Mouse (Mus musculus): ENCODE data around the gene Iqck. TPM values are rescaled to one million over a fixed set of nuclear protein-coding genes. Genes with fewer than 3 reads are reported as not detected.

The Iqck gene
- polyA plus RNA-seq, 1 experiment from 2014 or later: 4.5 TPM

- 85% methylated on average over 9 of the region's 9 CpGs for WGBS
- no peak overlapping the region for H3K4me3 ChIP-seq (replicated peaks; ENCODE audit: low read length)
- H3K36me3 ChIP-seq (ENCODE audit: control insufficient read depth, insufficient read depth): no peaks in the 10 kb centered on the region
- no peaks in the 10 kb centered on the region for H3K9me3 ChIP-seq (ENCODE audit: control insufficient read depth, low read length)
- H3K27me3 ChIP-seq (replicated peaks; ENCODE audit: control insufficient read depth, insufficient read depth, low read length): no peaks in the 10 kb centered on the region
- no peak for ATAC-seq
- H3K27ac ChIP-seq (ENCODE audit: low read length): no peak overlapping the region
- no peak overlapping the region for H3K9ac ChIP-seq (replicated peaks; ENCODE audit: low read depth, low read length)
- peaks cover 12% of the 10 kb centered on the region for H3K4me1 ChIP-seq (replicated peaks; ENCODE audit: control insufficient read depth, insufficient read depth, low read length)
- H3K4me2 ChIP-seq (ENCODE audit: low read length): no peak overlapping the region
Measured at GRCm38 (mm10) chr7:118903879-118904278, 48.3 kb downstream of the Iqck start.

GRCm38 (mm10) chr7:118904530-118904929, 49.0 kb downstream of the Iqck start:
- peaks cover 12% of the 10 kb centered on the region for H3K4me1 ChIP-seq (replicated peaks; ENCODE audit: control insufficient read depth, insufficient read depth, low read length)
- no peaks in the 10 kb centered on the region for H3K27me3 ChIP-seq (replicated peaks; ENCODE audit: control insufficient read depth, insufficient read depth, low read length)
- H3K9me3 ChIP-seq (ENCODE audit: control insufficient read depth, low read length): no peaks in the 10 kb centered on the region
- H3K27ac ChIP-seq (ENCODE audit: low read length): no peak overlapping the region
- no peak for ATAC-seq
- H3K4me3 ChIP-seq (replicated peaks; ENCODE audit: low read length): no peak overlapping the region
- H3K9ac ChIP-seq (replicated peaks; ENCODE audit: low read depth, low read length): no peak overlapping the region
- WGBS: 91% methylated on average over 4 of the region's 4 CpGs
- no peak overlapping the region for H3K4me2 ChIP-seq (ENCODE audit: low read length)
- no peaks in the 10 kb centered on the region for H3K36me3 ChIP-seq (ENCODE audit: control insufficient read depth, insufficient read depth)

- H3K9me3 ChIP-seq (ENCODE audit: control insufficient read depth, low read length): no peaks in the 10 kb centered on the region
- 68% methylated on average over 8 of the region's 8 CpGs for WGBS
- no peaks in the 10 kb centered on the region for H3K27me3 ChIP-seq (replicated peaks; ENCODE audit: control insufficient read depth, insufficient read depth, low read length)
- H3K27ac ChIP-seq (ENCODE audit: low read length): no peak overlapping the region
- no peak for ATAC-seq
- H3K4me1 ChIP-seq (replicated peaks; ENCODE audit: control insufficient read depth, insufficient read depth, low read length): peaks cover 4% of the 10 kb centered on the region; the same call in 1 of the 2 replicates
- no peak overlapping the region for H3K9ac ChIP-seq (replicated peaks; ENCODE audit: low read depth, low read length)
- no peaks in the 10 kb centered on the region for H3K36me3 ChIP-seq (ENCODE audit: control insufficient read depth, insufficient read depth)
- H3K4me2 ChIP-seq (ENCODE audit: low read length): no peak overlapping the region
- H3K4me3 ChIP-seq (replicated peaks; ENCODE audit: low read length): no peak overlapping the region
Measured at GRCm38 (mm10) chr7:118908961-118909515, 53.5 kb downstream of the Iqck start.

- Histone ChIP-seq H3K27me3 (replicated peaks; ENCODE audit: control insufficient read depth, insufficient read depth, low read length) (no peaks in the 10 kb centered on the region), H3K36me3 (ENCODE audit: control insufficient read depth, insufficient read depth) (no peaks in the 10 kb centered on the region), H3K4me3 (replicated peaks; ENCODE audit: low read length) (no peak overlapping the region), H3K27ac (ENCODE audit: low read length) (no peak overlapping the region), H3K9ac (replicated peaks; ENCODE audit: low read depth, low read length) (no peak overlapping the region), H3K9me3 (ENCODE audit: control insufficient read depth, low read length) (no peaks in the 10 kb centered on the region), H3K4me2 (ENCODE audit: low read length) (no peak overlapping the region), H3K4me1 (replicated peaks; ENCODE audit: control insufficient read depth, insufficient read depth, low read length) (peaks cover 4% of the 10 kb centered on the region; the same call in 1 of the 2 replicates)
- 89% methylated on average over 2 of the region's 2 CpGs for WGBS
- ATAC-seq: no peak
Measured at GRCm38 (mm10) chr7:118910464-118910863, 54.9 kb downstream of the Iqck start.

- no peak overlapping the region for H3K27ac ChIP-seq (ENCODE audit: low read length)
- 87% methylated on average over 2 of the region's 2 CpGs for WGBS
- peaks cover 4% of the 10 kb centered on the region; the same call in 1 of the 2 replicates for H3K4me1 ChIP-seq (replicated peaks; ENCODE audit: control insufficient read depth, insufficient read depth, low read length)
- no peaks in the 10 kb centered on the region for H3K9me3 ChIP-seq (ENCODE audit: control insufficient read depth, low read length)
- no peak for ATAC-seq
- no peak overlapping the region for H3K4me3 ChIP-seq (replicated peaks; ENCODE audit: low read length)
- no peaks in the 10 kb centered on the region for H3K36me3 ChIP-seq (ENCODE audit: control insufficient read depth, insufficient read depth)
- H3K4me2 ChIP-seq (ENCODE audit: low read length): no peak overlapping the region
- no peak overlapping the region for H3K9ac ChIP-seq (replicated peaks; ENCODE audit: low read depth, low read length)
- no peaks in the 10 kb centered on the region for H3K27me3 ChIP-seq (replicated peaks; ENCODE audit: control insufficient read depth, insufficient read depth, low read length)
Measured at GRCm38 (mm10) chr7:118911170-118911569, 55.6 kb downstream of the Iqck start.

GRCm38 (mm10) chr7:118911571-118911970, 56.0 kb downstream of the Iqck start:
- no peak overlapping the region for H3K27ac ChIP-seq (ENCODE audit: low read length)
- H3K9me3 ChIP-seq (ENCODE audit: control insufficient read depth, low read length): no peaks in the 10 kb centered on the region
- H3K9ac ChIP-seq (replicated peaks; ENCODE audit: low read depth, low read length): no peak overlapping the region
- no peak overlapping the region for H3K4me3 ChIP-seq (replicated peaks; ENCODE audit: low read length)
- no peak overlapping the region for H3K4me2 ChIP-seq (ENCODE audit: low read length)
- H3K36me3 ChIP-seq (ENCODE audit: control insufficient read depth, insufficient read depth): no peaks in the 10 kb centered on the region
- 83% methylated on average over 7 of the region's 7 CpGs for WGBS
- H3K4me1 ChIP-seq (replicated peaks; ENCODE audit: control insufficient read depth, insufficient read depth, low read length): peaks cover 4% of the 10 kb centered on the region; the same call in 1 of the 2 replicates
- H3K27me3 ChIP-seq (replicated peaks; ENCODE audit: control insufficient read depth, insufficient read depth, low read length): no peaks in the 10 kb centered on the region
- ATAC-seq: no peak

- Histone ChIP-seq H3K4me2 (ENCODE audit: low read length) (no peak overlapping the region), H3K4me3 (replicated peaks; ENCODE audit: low read length) (no peak overlapping the region), H3K9ac (replicated peaks; ENCODE audit: low read depth, low read length) (no peak overlapping the region), H3K4me1 (replicated peaks; ENCODE audit: control insufficient read depth, insufficient read depth, low read length) (peaks cover 4% of the 10 kb centered on the region; the same call in 1 of the 2 replicates), H3K27ac (ENCODE audit: low read length) (no peak overlapping the region), H3K27me3 (replicated peaks; ENCODE audit: control insufficient read depth, insufficient read depth, low read length) (no peaks in the 10 kb centered on the region), H3K36me3 (ENCODE audit: control insufficient read depth, insufficient read depth) (no peaks in the 10 kb centered on the region), H3K9me3 (ENCODE audit: control insufficient read depth, low read length) (no peaks in the 10 kb centered on the region)
- no peak for ATAC-seq
- WGBS: 22% methylated on average over 8 of the region's 8 CpGs
Measured at GRCm38 (mm10) chr7:118912049-118912490, 56.5 kb downstream of the Iqck start.

GRCm38 (mm10) chr7:118914561-118915165, 59.1 kb downstream of the Iqck start:
- WGBS: 88% methylated on average over 7 of the region's 7 CpGs
- Histone ChIP-seq H3K27me3 (replicated peaks; ENCODE audit: control insufficient read depth, insufficient read depth, low read length) (no peaks in the 10 kb centered on the region), H3K4me1 (replicated peaks; ENCODE audit: control insufficient read depth, insufficient read depth, low read length) (peaks cover 4% of the 10 kb centered on the region; the same call in 1 of the 2 replicates), H3K36me3 (ENCODE audit: control insufficient read depth, insufficient read depth) (no peaks in the 10 kb centered on the region), H3K4me2 (ENCODE audit: low read length) (no peak overlapping the region), H3K4me3 (replicated peaks; ENCODE audit: low read length) (no peak overlapping the region), H3K9ac (replicated peaks; ENCODE audit: low read depth, low read length) (no peak overlapping the region), H3K27ac (ENCODE audit: low read length) (no peak overlapping the region), H3K9me3 (ENCODE audit: control insufficient read depth, low read length) (no peaks in the 10 kb centered on the region)
- no peak for ATAC-seq

- 77% methylated on average over 10 of the region's 10 CpGs for WGBS
- H3K4me3 ChIP-seq (replicated peaks; ENCODE audit: low read length): no peak overlapping the region
- no peak for ATAC-seq
- H3K36me3 ChIP-seq (ENCODE audit: control insufficient read depth, insufficient read depth): no peaks in the 10 kb centered on the region
- no peak overlapping the region for H3K9ac ChIP-seq (replicated peaks; ENCODE audit: low read depth, low read length)
- no peak overlapping the region for H3K4me2 ChIP-seq (ENCODE audit: low read length)
- no peaks in the 10 kb centered on the region for H3K27me3 ChIP-seq (replicated peaks; ENCODE audit: control insufficient read depth, insufficient read depth, low read length)
- H3K9me3 ChIP-seq (ENCODE audit: control insufficient read depth, low read length): no peaks in the 10 kb centered on the region
- H3K27ac ChIP-seq (ENCODE audit: low read length): no peak overlapping the region
- no peaks in the 10 kb centered on the region for H3K4me1 ChIP-seq (replicated peaks; ENCODE audit: control insufficient read depth, insufficient read depth, low read length)
Measured at GRCm38 (mm10) chr7:118919261-118920006, 63.9 kb downstream of the Iqck start.
